Mouse (Mus musculus) embryo, embryonic 11.5 days (tissue): ENCODE results near the gene Srpk2.
"Not testable (repeated sequence)": the region's sequence is repeated elsewhere in the genome, so short reads cannot be mapped to it uniquely, and the experiment has no call there.

Experiments used
- DNase-seq: peaks from one replicate; pipeline ENCODE4 v3.0.0-alpha.2; 2012; ENCODE audit warnings: low read depth, low spot score

Srpk2 gene

GRCm38 (mm10) chr5:23674829-23675498 lies 9.5 kb downstream of the Srpk2 start:
- peak; percentile 37 for DNase-seq

DNA sequence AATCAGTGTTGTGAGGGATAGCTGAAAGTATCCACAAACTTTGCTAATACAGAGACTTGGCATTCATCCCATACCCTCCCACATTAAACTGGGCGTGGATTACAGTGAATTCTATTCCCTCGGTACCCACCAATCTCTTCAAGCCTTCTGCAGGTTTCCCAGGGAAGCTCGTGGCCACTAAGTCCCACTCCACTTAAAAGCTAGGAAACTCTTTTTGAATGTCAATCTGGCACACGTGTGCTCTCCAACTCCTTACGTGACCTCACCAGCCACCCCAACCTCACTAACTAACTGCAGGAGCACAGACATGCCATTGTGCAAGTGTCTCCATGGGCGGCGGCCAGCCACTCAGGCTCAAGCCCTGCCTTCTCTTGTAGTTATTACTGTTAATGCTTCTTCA lies 12.3 kb downstream of the Srpk2 start:
- no peak for DNase-seq

DNA sequence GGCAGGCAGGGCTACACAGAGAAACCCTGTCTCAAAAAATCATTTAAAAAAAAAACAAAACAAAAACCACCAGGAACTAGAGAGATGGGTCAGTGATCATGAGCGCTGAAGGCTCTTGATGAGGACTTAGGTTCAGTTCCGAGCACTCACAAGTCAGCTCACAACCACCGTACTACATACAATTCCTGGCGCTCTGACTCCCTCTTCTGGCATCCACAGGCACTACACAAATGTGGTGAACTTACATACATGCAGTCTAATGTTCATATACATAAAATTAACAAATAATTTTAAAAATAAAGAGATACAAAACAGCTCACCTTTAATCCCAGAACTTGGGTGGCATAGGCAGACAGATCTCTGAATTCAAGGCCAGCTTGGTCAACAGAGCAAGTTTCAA lies 13.5 kb downstream of the Srpk2 start:
- no peak for DNase-seq

DNA sequence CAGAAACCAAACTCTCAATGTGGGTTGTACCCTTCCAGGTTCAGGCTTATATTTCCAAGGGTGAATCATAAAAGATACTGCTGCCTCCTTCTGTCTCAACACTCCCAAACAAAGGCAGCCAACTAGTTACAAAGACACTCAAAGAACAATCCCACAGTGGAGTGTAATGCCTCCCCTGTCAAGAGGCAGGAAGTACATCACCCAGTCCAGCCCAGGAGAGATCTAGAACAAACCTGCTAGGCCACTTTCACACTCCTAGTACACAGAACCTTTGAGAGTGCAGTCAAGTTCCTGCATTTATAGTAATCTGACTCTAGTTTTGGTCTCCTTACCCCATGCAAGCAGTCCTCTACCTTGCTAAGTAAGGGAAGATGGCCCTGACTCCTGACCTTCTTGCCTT lies 18.5 kb downstream of the Srpk2 start:
- DNase-seq, result no peak

DNA sequence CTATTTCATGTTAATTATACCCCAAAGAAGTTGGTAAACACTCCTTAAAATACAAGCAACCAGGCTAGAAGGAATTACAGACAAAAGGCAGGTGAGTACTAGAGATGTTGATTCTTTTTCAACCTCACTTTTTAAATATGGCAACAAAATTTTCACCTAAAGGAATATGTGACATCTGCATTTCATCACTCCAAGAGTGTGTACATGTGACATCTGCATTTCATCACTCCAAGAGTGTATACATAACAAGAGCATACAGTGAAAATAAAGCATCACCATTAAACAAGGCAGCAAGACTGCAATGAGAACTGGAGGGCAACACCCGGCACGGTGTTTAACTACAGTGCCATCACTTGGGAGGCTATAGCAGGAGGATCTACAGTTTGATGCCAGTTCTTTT lies 23.2 kb downstream of the Srpk2 start:
- DNase-seq, result no peak

DNA sequence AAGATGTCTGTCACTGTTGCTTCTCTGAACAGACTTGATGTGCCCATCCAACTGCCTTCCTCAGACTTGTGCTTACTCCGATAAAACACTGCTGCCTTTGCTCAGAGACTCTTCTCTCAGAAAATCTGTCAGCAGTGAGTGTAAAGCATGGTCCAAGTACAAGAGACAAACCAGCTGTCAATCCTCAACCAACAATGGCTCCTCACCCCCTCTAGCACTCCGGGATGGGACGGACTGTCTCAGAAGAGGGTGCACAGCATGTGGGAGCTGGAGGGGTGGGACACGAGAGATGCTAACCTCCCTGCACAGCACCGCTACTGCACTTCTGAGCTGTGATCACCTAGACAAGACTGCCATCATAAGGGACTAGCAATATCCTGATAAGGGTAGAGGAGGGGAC lies 26.4 kb downstream of the Srpk2 start:
- DNase-seq, result no peak

DNA sequence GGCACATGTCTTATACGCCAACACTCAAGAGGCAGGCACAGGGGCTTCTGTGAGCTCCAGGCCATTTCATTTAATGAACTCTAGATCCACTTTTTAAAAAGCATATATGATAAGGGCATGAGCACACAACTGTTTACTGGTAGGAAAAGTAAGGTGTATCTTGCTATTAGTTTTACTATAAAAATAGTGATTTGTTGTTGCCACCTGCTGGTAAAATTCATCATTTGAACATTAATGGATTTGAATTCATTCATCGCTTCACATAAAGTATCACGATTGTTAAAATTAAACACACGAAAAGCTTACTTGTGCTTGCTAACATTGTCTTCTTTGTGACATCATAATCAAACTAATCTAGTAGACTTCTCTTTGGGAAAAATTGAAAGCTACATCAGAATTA lies 27.8 kb downstream of the Srpk2 start:
- DNase-seq, result no peak

- DNase-seq, result no peak
These were observed 29.4 kb downstream of the Srpk2 start for GRCm38 (mm10) chr5:23655030-23655429.

- no peak for DNase-seq
These were observed 32.1 kb downstream of the Srpk2 start for GRCm38 (mm10) chr5:23652326-23652725.

- DNase-seq, result no peak
These were observed 32.6 kb downstream of the Srpk2 start for GRCm38 (mm10) chr5:23651786-23652185.

DNA sequence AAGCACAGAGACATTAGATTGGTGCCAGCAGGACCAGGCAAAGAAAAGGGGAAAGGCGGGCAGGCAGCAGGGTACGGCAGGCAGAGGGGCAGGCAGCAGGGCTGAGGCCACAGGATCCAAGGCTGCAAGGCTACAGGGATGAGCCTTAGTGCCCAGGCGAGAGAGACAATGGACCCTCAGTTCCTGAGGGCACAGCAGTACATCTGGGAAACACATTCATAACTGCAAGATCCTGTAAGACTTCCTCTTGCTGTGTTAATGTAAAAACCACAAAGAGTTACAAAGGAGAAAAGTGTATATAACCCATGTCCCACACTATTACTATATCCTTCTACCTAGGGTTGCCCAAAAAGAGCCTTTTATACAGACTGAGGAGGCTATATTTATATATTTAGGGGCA lies 33.9 kb downstream of the Srpk2 start:
- DNase-seq, result no peak

DNA sequence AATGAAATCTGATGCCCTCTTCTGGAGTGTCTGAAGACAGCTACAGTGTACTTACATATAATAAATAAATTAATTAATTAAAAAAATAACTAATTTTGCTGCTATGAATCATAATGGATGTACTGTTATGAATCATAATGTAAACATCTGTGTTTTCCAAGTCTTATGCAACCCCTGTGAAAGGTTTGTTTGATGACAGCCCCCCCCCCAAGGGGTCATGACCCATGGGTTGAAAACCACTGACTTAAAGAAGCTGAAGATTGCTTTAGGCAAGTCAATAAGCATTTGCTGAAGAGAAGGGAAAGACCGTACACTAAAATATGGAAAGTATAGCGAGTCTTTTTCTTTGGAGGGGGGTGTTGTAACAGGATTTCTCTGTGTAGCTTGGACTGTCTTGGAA lies 35.2 kb downstream of the Srpk2 start:
- no peak for DNase-seq

- DNase-seq, result no peak
These were observed 38.7 kb downstream of the Srpk2 start for GRCm38 (mm10) chr5:23645671-23646070.

DNA sequence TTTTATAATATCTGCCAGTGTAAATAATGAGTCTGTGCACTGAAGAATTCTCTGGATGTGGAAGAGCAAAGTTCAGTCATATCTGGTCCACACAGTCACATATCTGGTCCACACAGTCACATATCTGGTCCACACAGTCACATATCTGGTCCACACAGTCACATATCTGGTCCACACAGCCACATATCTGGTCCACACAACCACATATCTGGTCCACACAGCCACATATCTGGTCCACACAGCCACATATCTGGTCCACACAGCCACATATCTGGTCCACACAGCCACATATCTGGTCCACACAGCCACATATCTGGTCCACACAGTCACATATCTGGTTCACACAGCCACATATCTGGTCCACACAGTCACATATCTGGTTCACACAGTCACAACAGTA lies 45.2 kb downstream of the Srpk2 start:
- not testable (repeated sequence) for DNase-seq

- no peak for DNase-seq
These were observed 46.4 kb downstream of the Srpk2 start for GRCm38 (mm10) chr5:23638023-23638422.

DNA sequence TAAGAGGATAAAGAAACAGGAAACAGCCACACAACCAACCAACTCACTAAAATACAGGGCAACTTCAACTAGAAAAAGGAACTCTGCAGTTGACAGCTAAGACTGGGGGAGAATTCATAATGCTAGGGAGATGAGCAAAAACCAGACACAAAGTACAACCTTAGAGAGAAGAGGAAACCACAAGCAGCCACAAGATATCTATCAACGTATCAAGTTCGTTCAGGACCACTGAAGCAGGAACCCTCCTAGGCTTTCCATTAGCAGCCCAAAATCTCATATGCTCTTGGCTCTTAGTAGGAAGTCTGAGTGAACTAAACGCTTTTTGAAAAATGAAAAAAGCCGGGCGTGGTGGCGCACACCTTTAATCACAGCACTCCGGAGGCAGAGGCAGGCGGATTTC lies 47.1 kb downstream of the Srpk2 start:
- DNase-seq, result no peak

GRCm38 (mm10) chr5:23631490-23631889 lies 52.9 kb downstream of the Srpk2 start:
- DNase-seq, result no peak

- no peak for DNase-seq
These were observed 57.2 kb downstream of the Srpk2 start for GRCm38 (mm10) chr5:23627221-23627620.

- DNase-seq, result no peak
These were observed 58.2 kb downstream of the Srpk2 start for GRCm38 (mm10) chr5:23626173-23626572.

DNA sequence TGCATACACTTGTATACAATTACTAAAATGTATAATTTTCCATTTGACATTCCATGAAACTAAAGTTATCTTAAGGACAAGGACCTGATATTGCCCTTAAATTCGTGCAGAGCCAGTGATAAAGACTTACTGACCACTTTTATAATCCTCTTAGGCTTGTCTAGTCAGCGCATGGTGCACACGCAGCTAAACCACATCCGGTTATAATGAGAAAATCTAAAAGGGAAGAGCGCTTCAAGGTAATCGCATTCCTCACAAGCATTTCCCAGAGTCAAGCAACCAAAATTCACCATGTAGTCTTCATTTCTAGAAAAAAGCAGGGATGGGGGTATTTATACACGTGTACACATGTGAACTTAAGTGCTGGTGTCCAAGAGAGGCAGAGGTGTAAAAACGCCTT lies 63.8 kb downstream of the Srpk2 start:
- no peak for DNase-seq

DNA sequence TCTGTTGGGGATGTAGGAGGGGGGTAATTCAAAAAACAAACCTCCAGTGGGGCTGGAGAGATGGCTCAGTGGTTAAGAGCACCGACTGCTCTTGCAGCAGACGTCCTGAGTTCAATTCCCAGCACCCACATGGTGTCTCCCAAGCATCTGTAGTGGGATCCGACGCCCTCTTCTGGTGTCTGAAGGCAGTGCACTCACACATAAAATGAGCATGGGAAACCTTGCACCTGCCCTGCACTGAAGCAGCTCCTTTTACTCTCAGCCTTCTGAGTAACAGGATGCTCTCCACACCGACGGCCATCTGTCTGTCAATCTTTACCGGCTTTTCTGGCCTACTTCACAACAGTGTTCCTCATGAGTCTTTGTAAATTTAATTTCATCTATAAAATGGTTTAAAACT lies 65.8 kb downstream of the Srpk2 start:
- DNase-seq, result no peak

GRCm38 (mm10) chr5:23617104-23617415 lies 67.4 kb downstream of the Srpk2 start:
- no peak for DNase-seq

GRCm38 (mm10) chr5:23616270-23617103 lies 67.9 kb downstream of the Srpk2 start:
- peak; percentile 42 for DNase-seq
